Mouse (Mus musculus) liver, adult 2 months (tissue): ENCODE results near the gene Soga3.

ENCODE experiments used
- CTCF ChIP-seq: fragments of 200-500 bp; IDR thresholded peaks from 2 replicates; pipeline ENCODE4 v1.5.1; 2011; ENCODE audit warnings: low read depth, low read length, control low read depth
- POLR2A ChIP-seq: fragments of 200-500 bp; IDR thresholded peaks from 2 replicates; pipeline ENCODE4 v1.6.1; 2011; ENCODE audit warnings: low read length, control low read depth; ENCODE audit not compliant: insufficient read depth; ENCODE audit errors: extremely low read depth

DNA sequence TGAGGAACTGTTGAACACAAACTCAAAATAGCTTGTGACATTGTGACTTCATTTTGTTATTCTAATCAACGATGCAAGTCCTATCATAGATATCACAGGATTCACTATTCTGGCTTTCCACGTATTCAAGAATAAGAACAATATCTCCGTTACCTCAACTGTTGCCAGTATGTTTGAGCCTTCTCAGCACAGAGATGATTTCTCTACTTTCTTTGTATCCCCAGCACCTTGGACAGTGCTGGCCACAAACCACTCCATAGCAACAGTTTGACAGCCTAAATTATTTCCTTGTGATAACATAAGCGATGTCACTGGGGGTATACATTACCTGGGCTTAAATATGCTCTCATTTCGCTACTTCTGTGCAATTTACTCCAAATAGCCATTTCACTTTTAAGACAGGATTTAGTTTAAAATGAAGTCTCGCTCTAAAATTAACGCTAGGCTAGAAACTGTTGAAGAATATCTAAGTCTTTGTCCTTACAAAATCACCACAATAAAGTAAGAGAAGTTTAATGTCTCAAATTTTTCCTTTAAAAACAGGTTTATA lies 1.0 kb upstream of the Soga3 start:
- TF ChIP-seq CTCF (no peak), POLR2A (no peak)
